Mouse (Mus musculus): Measurements from ENCODE around the gene Celsr1.

DNA sequence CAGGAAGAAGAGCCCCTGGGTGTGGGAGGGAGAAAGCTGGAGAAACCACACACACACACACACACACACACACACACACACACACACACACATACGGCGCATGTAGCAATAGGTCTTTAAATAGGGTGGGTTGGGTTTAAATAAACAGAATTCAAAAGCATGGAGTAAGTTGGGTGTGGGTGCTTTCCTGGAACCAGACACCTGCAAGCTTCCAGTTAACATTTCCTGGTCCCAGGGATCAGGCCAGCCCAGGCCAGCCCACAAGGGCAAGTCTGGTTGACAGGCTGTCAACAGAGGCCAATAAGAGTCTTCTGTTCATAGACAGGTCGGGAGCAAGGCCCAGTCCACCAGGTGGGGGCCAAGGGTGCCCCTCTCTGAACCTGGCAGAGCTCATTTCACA is 2.3 kb upstream of the Celsr1 start:
- TF ChIP-seq CTCF (IDR thresholded peaks at IDR 0.05; ENCODE audit: extremely low read depth, insufficient read depth, low read length): no peak
- no peak for TF ChIP-seq POLR2A (IDR thresholded peaks at IDR 0.05; ENCODE audit: extremely low read depth, insufficient read depth, low read length)

All from cortical plate, adult 2 months (tissue).